Mouse (Mus musculus): ENCODE data around the gene Ecd.
"Not testable (repeated sequence)": the region's sequence is repeated elsewhere in the genome, so short reads cannot be mapped to it uniquely, and the experiment has no call there.

Gene Ecd

GRCm38 (mm10) chr14:20328474-20328873, 19.4 kb downstream of the Ecd start:
- DNase-seq (ENCODE audit: low read depth, low spot score) = peak; percentile 11

GRCm38 (mm10) chr14:20324196-20324595, 23.7 kb downstream of the Ecd start:
- peak; percentile 58 for DNase-seq (ENCODE audit: low read depth, low spot score)

GRCm38 (mm10) chr14:20319420-20319819, 28.5 kb downstream of the Ecd start:
- DNase-seq (ENCODE audit: low read depth, low spot score) = peak; percentile 37

- no peak for DNase-seq (ENCODE audit: low read depth, low spot score)
Observed at GRCm38 (mm10) chr14:20315137-20315536, 32.8 kb downstream of the Ecd start.

GRCm38 (mm10) chr14:20305085-20305484, 42.8 kb downstream of the Ecd start:
- DNase-seq (ENCODE audit: low read depth, low spot score) = not testable (repeated sequence)

- DNase-seq (ENCODE audit: low read depth, low spot score) = peak; percentile 78
Observed at GRCm38 (mm10) chr14:20298131-20298530, 49.8 kb downstream of the Ecd start.

GRCm38 (mm10) chr14:20297616-20298015, 50.3 kb downstream of the Ecd start:
- peak; percentile 18 for DNase-seq (ENCODE audit: low read depth, low spot score)

- no peak for DNase-seq (ENCODE audit: low read depth, low spot score)
Observed at GRCm38 (mm10) chr14:20294947-20295346, 53.0 kb downstream of the Ecd start.

GRCm38 (mm10) chr14:20294117-20294892, 53.6 kb downstream of the Ecd start, which contains the start of gene Nudt13:
Nudt13 (plus strand) TSS chr14:20294697.
- peak; percentile 99 for DNase-seq (ENCODE audit: low read depth, low spot score)

- DNase-seq (ENCODE audit: low read depth, low spot score) = peak; percentile 19
Observed at GRCm38 (mm10) chr14:20291391-20291790, 56.5 kb downstream of the Ecd start.

Data from brain, adult 2 months (tissue).